Mouse (Mus musculus) midbrain, postnatal 0 days (tissue): ENCODE data around the gene Greb1. TPM values are rescaled to one million over a fixed set of nuclear protein-coding genes. Genes with fewer than 3 reads are reported as not detected.

Source experiments
- ATAC-seq: fragments of 200-750 bp; cut with Nextera tagmentation; 2 replicates; pipeline ENCODE4 v1.8.0; 2017; ENCODE audit warnings: moderate number of reproducible peaks, mild to moderate bottlenecking, moderate TSS enrichment, moderate library complexity; ENCODE audit not compliant: low FRiP score
- DNase-seq: peaks from one replicate; pipeline ENCODE4 v3.0.0-alpha.2; 2015; ENCODE audit warnings: low spot score
- H3K27ac ChIP-seq: fragments of 300-500 bp; sonication (generic); 2 replicates; pipeline ENCODE4 v1.5.1; 2014; ENCODE audit warnings: low read depth, mild to moderate bottlenecking, low read length, mixed read lengths
- H3K27me3 ChIP-seq: fragments of 300-500 bp; sonication (generic); 2 replicates; pipeline ENCODE4 v1.6.1; 2014; ENCODE audit warnings: low read length, control low read depth, mixed read lengths; ENCODE audit not compliant: insufficient read depth
- H3K36me3 ChIP-seq: fragments of 300-500 bp; sonication (generic); 2 replicates; pipeline ENCODE4 v1.6.1; 2014; ENCODE audit warnings: low read length, control low read depth, mixed read lengths; ENCODE audit not compliant: insufficient read depth
- H3K4me1 ChIP-seq: fragments of 300-500 bp; sonication (generic); 2 replicates; pipeline ENCODE4 v1.6.1; 2014; ENCODE audit warnings: mild to moderate bottlenecking, control low read depth, antibody characterized with exemption, low read length, mixed read lengths; ENCODE audit not compliant: insufficient read depth
- H3K4me2 ChIP-seq: fragments of 300-500 bp; sonication (generic); 2 replicates; pipeline ENCODE4 v1.6.1; 2014; ENCODE audit warnings: low read depth, mild to moderate bottlenecking, low read length, mixed read lengths; ENCODE audit not compliant: poor library complexity, severe bottlenecking
- H3K4me3 ChIP-seq: fragments of 300-500 bp; sonication (generic); 2 replicates; pipeline ENCODE4 v1.5.1; 2014; ENCODE audit warnings: low read depth, mild to moderate bottlenecking, low read length, moderate library complexity
- H3K9ac ChIP-seq: fragments of 300-500 bp; sonication (generic); replicated peaks from 2 replicates; pipeline ENCODE4 v1.6.1; 2014; ENCODE audit warnings: mild to moderate bottlenecking, low read length, moderate library complexity, mixed read lengths; ENCODE audit not compliant: poor library complexity, severe bottlenecking
- H3K9me3 ChIP-seq: fragments of 300-500 bp; sonication (generic); 2 replicates; pipeline ENCODE4 v1.6.1; 2016; ENCODE audit warnings: low read length, control low read depth
- CTCF ChIP-seq: IDR thresholded peaks from 2 replicates; pipeline ENCODE4 v1.5.1; 2016; ENCODE audit warnings: antibody characterized with exemption, mild to moderate bottlenecking
- WGBS: fragments of 180-500 bp; shearing (Covaris S2); extraction: QIAGEN DNeasy Blood & Tissue Kit; methylation state at CpG from one replicate; pipeline ENCODE4 v1.1.7; 2014; 5-methylcytosine and 5-hydroxymethylcytosine counted together
- polyA plus RNA-seq: library from polyadenylated mRNA; unstranded; fragments of >200 nt; fragmentation: Nextera tagmentation; extraction: Ambion mirVana; gene quantifications from 2 replicates; pipeline ENCODE4 v1.2.1, GENCODE M21; 2015
- total RNA-seq: library from RNA; depleted of rRNA; stranded (reverse); fragments of >200 nt; gene quantifications from 2 replicates; pipeline ENCODE4 v1.2.3, GENCODE M21; 2014

Gene Greb1
- total and polyA plus RNA-seq, 2 experiments from 2014 or later: 0.39 to 1.3 TPM

GRCm38 (mm10) chr12:16661936-16662335 lies 138.8 kb downstream of the Greb1 start:
- TF ChIP-seq CTCF: no peak
- Histone ChIP-seq H3K4me3 (no peak overlapping the region), H3K9me3 (no peaks in the 10 kb centered on the region), H3K4me2 (no peak overlapping the region), H3K9ac (no peak overlapping the region), H3K27me3 (no peaks in the 10 kb centered on the region), H3K36me3 (no peaks in the 10 kb centered on the region), H3K27ac (no peak overlapping the region), H3K4me1 (peaks cover 3% of the 10 kb centered on the region; the same call in 1 of the 2 replicates)
- DNase-seq: no peak
- no peak for ATAC-seq
- 86% methylated on average over 2 of the region's 2 CpGs for WGBS

GRCm38 (mm10) chr12:16661459-16661858 lies 139.2 kb downstream of the Greb1 start:
- no peak overlapping the region for H3K27ac ChIP-seq
- H3K9ac ChIP-seq: no peak overlapping the region
- H3K4me2 ChIP-seq: no peak overlapping the region
- DNase-seq (no peak), ATAC-seq (no peak)
- no peaks in the 10 kb centered on the region for H3K9me3 ChIP-seq
- WGBS: 90% methylated on average over 10 of the region's 10 CpGs
- no peaks in the 10 kb centered on the region for H3K27me3 ChIP-seq
- H3K36me3 ChIP-seq: no peaks in the 10 kb centered on the region
- peaks cover 3% of the 10 kb centered on the region; the same call in 1 of the 2 replicates for H3K4me1 ChIP-seq
- TF ChIP-seq CTCF: no peak
- H3K4me3 ChIP-seq: no peak overlapping the region

- WGBS: 70% methylated on average over 5 of the region's 5 CpGs
- peaks cover 25% of the 10 kb centered on the region for H3K27me3 ChIP-seq
- DNase-seq: peak; percentile 31
- H3K27ac ChIP-seq: no peak overlapping the region
- H3K4me2 ChIP-seq: no peak overlapping the region
- peaks cover 7% of the 10 kb centered on the region; the same call in 1 of the 2 replicates for H3K4me1 ChIP-seq
- no peak for ATAC-seq
- H3K36me3 ChIP-seq: no peaks in the 10 kb centered on the region
- no peak overlapping the region for H3K4me3 ChIP-seq
- TF ChIP-seq CTCF: no peak
- no peak overlapping the region for H3K9ac ChIP-seq
- H3K9me3 ChIP-seq: no peaks in the 10 kb centered on the region
These were observed 143.5 kb downstream of the Greb1 start for GRCm38 (mm10) chr12:16656906-16657875.

- Histone ChIP-seq H3K9me3 (no peaks in the 10 kb centered on the region), H3K36me3 (no peaks in the 10 kb centered on the region), H3K27ac (no peak overlapping the region), H3K4me2 (no peak overlapping the region), H3K9ac (no peak overlapping the region), H3K4me1 (peaks cover 7% of the 10 kb centered on the region; the same call in 1 of the 2 replicates), H3K4me3 (no peak overlapping the region), H3K27me3 (peaks cover 25% of the 10 kb centered on the region)
- ATAC-seq (no peak), DNase-seq (no peak)
- 75% methylated on average over 4 of the region's 4 CpGs for WGBS
- no peak for TF ChIP-seq CTCF
These were observed 145.1 kb downstream of the Greb1 start for GRCm38 (mm10) chr12:16655604-16656003.

- Histone ChIP-seq H3K9ac (no peak within 1 kb of the TSS; the same call in 1 of the 2 replicates), H3K27ac (no peak within 1 kb of the TSS), H3K36me3 (no peaks in the 10 kb centered on the region), H3K4me1 (peaks cover 7% of the 10 kb centered on the region; the same call in 1 of the 2 replicates), H3K9me3 (no peaks in the 10 kb centered on the region), H3K4me2 (peak within 1 kb of the TSS; percentile 61), H3K27me3 (peaks cover 25% of the 10 kb centered on the region), H3K4me3 (peak within 1 kb of the TSS; percentile 36)
- TF ChIP-seq CTCF: no peak
- 5% methylated on average over 55 of the region's 58 CpGs for WGBS
- peak; percentile 89 for ATAC-seq
- peak; percentile 69 for DNase-seq
These were observed 147.2 kb downstream of the Greb1 start, which contains the start of gene Ntsr2 for GRCm38 (mm10) chr12:16653332-16654093. Ntsr2 (plus strand) TSS chr12:16653382.
